21 mouse cellular contexts compared by ENCODE assay signal in genomic region chr1:166141868-166142267, GRCm38 (mm10). TPM values are rescaled to one million over a fixed set of nuclear protein-coding genes. Genes with fewer than 3 reads are reported as not detected.
"Had no signal": no experiment of that assay in that cellular context is flagged by ENCODE, and none has a peak within 500 bp of the region (broad histone marks: within the 10 kb centered on the region; RNA-seq: fewer than 3 reads in every experiment).

No protein-coding gene starts in this region.

RNA-seq across cellular contexts. Expression of gene Gpa33, which starts 11.8 kb away (rescaled TPM):
- total RNA-seq: left cerebral cortex, postnatal 10 days; left cerebral cortex, postnatal 14 days; left cerebral cortex, postnatal 25 days; left cerebral cortex, postnatal 36 days; left cerebral cortex, postnatal 4 days; liver, adult 2 months; megakaryocyte progenitor cell, adult 5-6 weeks; megakaryocyte, adult 5-6 weeks; megakaryocyte-erythroid progenitor cell, adult 5-6 weeks; midbrain, postnatal 0 days; monocyte, adult 5-6 weeks had no signal
- polyA plus RNA-seq: liver, embryonic 11.5 days; liver, embryonic 12.5 days; liver, embryonic 13.5 days; liver, postnatal 0 days; lung, embryonic 14.5 days; lung, embryonic 15.5 days; macrophage; midbrain, embryonic 13.5 days; midbrain, embryonic 14.5 days; midbrain, embryonic 15.5 days had no signal

RNA-seq across cellular contexts. Expression of gene Dusp27, which starts 14.1 kb away (rescaled TPM):
- total RNA-seq: liver, adult 2 months; megakaryocyte progenitor cell, adult 5-6 weeks; megakaryocyte, adult 5-6 weeks; megakaryocyte-erythroid progenitor cell, adult 5-6 weeks; monocyte, adult 5-6 weeks had no signal
- polyA plus RNA-seq: liver, adult 2 months had no signal
